Mouse (Mus musculus) thymus, adult 2 months (tissue): Measurements from ENCODE around the gene Arhgap17.

Experiments
- CTCF ChIP-seq: fragments of 200-500 bp; IDR thresholded peaks from 2 replicates; pipeline ENCODE4 v1.5.1; 2012; ENCODE audit warnings: mild to moderate bottlenecking, control low read depth, low read length, moderate library complexity, borderline replicate concordance; ENCODE audit not compliant: control insufficient read depth, poor library complexity, insufficient read depth; ENCODE audit errors: extremely low read depth
- POLR2A ChIP-seq: fragments of 200-500 bp; IDR thresholded peaks from 2 replicates; pipeline ENCODE4 v1.6.1; 2012; ENCODE audit warnings: mild to moderate bottlenecking, low read length, control low read depth, moderate library complexity; ENCODE audit not compliant: control insufficient read depth, poor library complexity, insufficient read depth; ENCODE audit errors: extremely low read depth

- TF ChIP-seq CTCF: no peak
- no peak for TF ChIP-seq POLR2A
Observed at GRCm38 (mm10) chr7:123258103-123258502, 111.6 kb downstream of the Arhgap17 start.
